Mouse (Mus musculus) heart, postnatal 0 days (tissue): ENCODE measurements around the gene Tub.

Source experiments
- CTCF ChIP-seq: IDR thresholded peaks from 2 replicates; pipeline ENCODE4 v1.5.1; 2016; ENCODE audit warnings: antibody characterized with exemption, control low read depth, low read depth
- EP300 ChIP-seq: IDR thresholded peaks from 2 replicates; pipeline ENCODE4 v1.6.1; 2016; ENCODE audit warnings: antibody characterized with exemption, low read depth

DNA sequence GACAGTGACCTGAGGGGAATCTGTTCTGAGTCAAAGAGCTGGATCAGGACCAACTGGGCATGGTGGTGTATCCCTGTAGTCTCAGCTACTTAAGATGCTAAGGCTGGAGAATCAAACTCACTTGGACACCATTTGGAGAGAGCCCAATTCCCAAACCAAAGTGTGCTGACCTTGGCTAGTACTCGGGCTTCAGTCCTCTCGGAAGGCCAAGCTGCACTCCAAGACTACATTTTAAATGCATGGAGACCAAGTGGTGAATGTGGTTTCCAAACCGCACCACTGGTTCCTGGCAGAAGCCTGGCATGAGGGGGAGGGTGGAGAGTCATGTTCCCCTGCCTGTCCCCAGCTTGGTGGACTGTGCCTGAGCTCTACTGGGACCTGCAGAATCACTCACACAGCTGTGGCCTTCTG, 43.7 kb downstream of the Tub start:
- TF ChIP-seq CTCF, result no peak
- TF ChIP-seq EP300, result no peak
